In genomic region chr4:128678564-128679217, GRCm38 (mm10) we compare ENCODE assay signal across 10 mouse cellular contexts. TPM values are rescaled to one million over a fixed set of nuclear protein-coding genes. Genes with fewer than 3 reads are reported as not detected.
DNase-seq lines count a peak whose midpoint lies in the region; ATAC-seq and TF ChIP-seq lines count a peak whose summit lies in the region.
"Had no signal": no experiment of that assay in that cellular context is flagged by ENCODE, and none has a peak within 500 bp of the region (broad histone marks: within the 10 kb centered on the region; RNA-seq: fewer than 3 reads in every experiment).

No protein-coding gene starts in this region.

- no peaks in the 10 kb centered on the region for H3K27me3 ChIP-seq in C2C12 (ENCODE audit: control insufficient read depth, insufficient read depth, insufficient read length)
- no peaks in the 10 kb centered on the region for H3K27me3 ChIP-seq in embryonic facial prominence, embryonic 14.5 days (replicated peaks; ENCODE audit: control insufficient read depth, insufficient read depth, low read length)
- H3K27me3 ChIP-seq in hindbrain, postnatal 0 days (ENCODE audit: insufficient read depth, low read length): no peaks in the 10 kb centered on the region
- no peaks in the 10 kb centered on the region for H3K27me3 ChIP-seq in midbrain, embryonic 14.5 days (ENCODE audit: control insufficient read depth, insufficient read depth, low read length)
- no peaks in the 10 kb centered on the region for H3K27me3 ChIP-seq in thymus, adult 2 months (ENCODE audit: control insufficient read depth, insufficient read depth, low read length)

- ATAC-seq in embryonic facial prominence, embryonic 14.5 days (ENCODE audit: low read depth): 0 out of 2 replicates have a peak, but pooled peaks have one; percentile 34
- peak; percentile 74 for ATAC-seq in hindbrain, postnatal 0 days
- ATAC-seq in midbrain, embryonic 14.5 days (ENCODE audit: low FRiP score, low TSS enrichment): peak; percentile 50; the same call in 1 of the 2 replicates
- ATAC-seq: intestine, postnatal 0 days had no signal

- no peak overlapping the region for H3K4me3 ChIP-seq in C2C12 (ENCODE audit: insufficient read depth, poor library complexity, severe bottlenecking)
- H3K4me3 ChIP-seq in embryonic facial prominence, embryonic 14.5 days (ENCODE audit: low read depth, low read length): no peak overlapping the region
- H3K4me3 ChIP-seq in hindbrain, postnatal 0 days (ENCODE audit: low read length): 0 out of 2 replicates have a peak overlapping the region, but pooled peaks have one; percentile 7
- peak overlapping the region; percentile 13; the same call in 1 of the 2 replicates for H3K4me3 ChIP-seq in midbrain, embryonic 14.5 days (replicated peaks; ENCODE audit: low read depth, low read length)
- no peak overlapping the region for H3K4me3 ChIP-seq in thymus, adult 2 months (ENCODE audit: control insufficient read depth, insufficient read depth, low read length)

- 41% methylated on average over 13 of the region's 13 CpGs for WGBS in embryonic facial prominence, embryonic 14.5 days
- WGBS in hindbrain, postnatal 0 days: 27% methylated on average over 13 of the region's 13 CpGs
- 30% methylated on average over 13 of the region's 13 CpGs for WGBS in midbrain, embryonic 14.5 days
- 94% methylated on average over 13 of the region's 13 CpGs for WGBS in thymus, adult 2 months

- H3K4me1 ChIP-seq in embryonic facial prominence, embryonic 14.5 days (ENCODE audit: control insufficient read depth, insufficient read depth, low read length): no peaks in the 10 kb centered on the region
- H3K4me1 ChIP-seq in hindbrain, postnatal 0 days (ENCODE audit: insufficient read depth, low read length): peaks cover 10% of the 10 kb centered on the region
- H3K4me1 ChIP-seq in midbrain, embryonic 14.5 days (ENCODE audit: control insufficient read depth, insufficient read depth, low read length): peaks cover 16% of the 10 kb centered on the region
- no peaks in the 10 kb centered on the region for H3K4me1 ChIP-seq in thymus, adult 2 months (replicated peaks; ENCODE audit: control insufficient read depth, insufficient read depth, low read length)

- TF ChIP-seq POLR2A in thymus, adult 2 months (IDR thresholded peaks at IDR 0.05; ENCODE audit: control insufficient read depth, extremely low read depth, insufficient read depth, low read length, poor library complexity): no peak

- no peak overlapping the region for H3K9ac ChIP-seq in embryonic facial prominence, embryonic 14.5 days (ENCODE audit: low read depth, low read length)
- H3K9ac ChIP-seq in hindbrain, postnatal 0 days (replicated peaks; ENCODE audit: low read length): peak overlapping the region; percentile 19
- H3K9ac ChIP-seq in midbrain, embryonic 14.5 days (replicated peaks; ENCODE audit: low read length): peak overlapping the region; percentile 47

- H3ac ChIP-seq in C2C12 (ENCODE audit: control insufficient read depth, insufficient read length, low read depth): no peak overlapping the region

- H3K36me3 ChIP-seq in C2C12 (ENCODE audit: control insufficient read depth, insufficient read depth): no peaks in the 10 kb centered on the region
- no peaks in the 10 kb centered on the region for H3K36me3 ChIP-seq in embryonic facial prominence, embryonic 14.5 days (ENCODE audit: control insufficient read depth, insufficient read depth, low read length)
- H3K36me3 ChIP-seq in hindbrain, postnatal 0 days (ENCODE audit: insufficient read depth, low read length): no peaks in the 10 kb centered on the region
- H3K36me3 ChIP-seq in midbrain, embryonic 14.5 days (ENCODE audit: control insufficient read depth, insufficient read depth, low read length): no peaks in the 10 kb centered on the region
- H3K36me3 ChIP-seq in thymus, adult 2 months (ENCODE audit: control insufficient read depth, insufficient read depth, low read length): no peaks in the 10 kb centered on the region

- DNase-seq in embryonic facial prominence, embryonic 14.5 days (ENCODE audit: low spot score): no peak
- DNase-seq in hindbrain, postnatal 0 days (ENCODE audit: low spot score): peak; percentile 76
- peak; percentile 83 for DNase-seq in midbrain, embryonic 14.5 days
- DNase-seq in adrenal gland, postnatal 4 days (ENCODE audit: low spot score in 2 of 2): no peak
- DNase-seq in thymus, adult 2 months: no peak
- DNase-seq in gastrocnemius, postnatal 25 days: no peak
- DNase-seq in adrenal gland, postnatal 36 days: no peak
- DNase-seq: heart, adult 18-20 months had no signal

- H3K79me2 ChIP-seq in C2C12 (ENCODE audit: control insufficient read depth, insufficient read depth): no peaks in the 10 kb centered on the region

- no peak for TF ChIP-seq CTCF in C2C12 (IDR thresholded peaks at IDR 0.05; ENCODE audit: control insufficient read depth, insufficient read depth, insufficient read length)
- no peak for TF ChIP-seq CTCF in hindbrain, postnatal 0 days (IDR thresholded peaks at IDR 0.05; ENCODE audit: low read depth)
- TF ChIP-seq CTCF in thymus, adult 2 months (IDR thresholded peaks at IDR 0.05; ENCODE audit: borderline replicate concordance, control insufficient read depth, extremely low read depth, insufficient read depth, low read length, poor library complexity): no peak

- H3K27ac ChIP-seq in embryonic facial prominence, embryonic 14.5 days (replicated peaks; ENCODE audit: low read depth, low read length): no peak overlapping the region
- H3K27ac ChIP-seq in hindbrain, postnatal 0 days: peak overlapping the region; percentile 62
- peak overlapping the region; percentile 82 for H3K27ac ChIP-seq in midbrain, embryonic 14.5 days (replicated peaks; ENCODE audit: low read depth, low read length)
- H3K27ac ChIP-seq in thymus, adult 2 months (ENCODE audit: control insufficient read depth, insufficient read depth, low read length): no peak overlapping the region

- H3K79me3 ChIP-seq in C2C12 (ENCODE audit: low read depth): no peaks in the 10 kb centered on the region

- H3K4me2 ChIP-seq in embryonic facial prominence, embryonic 14.5 days (ENCODE audit: low read depth, low read length): peak overlapping the region; percentile 23; the same call in 1 of the 2 replicates
- peak overlapping the region; percentile 40 for H3K4me2 ChIP-seq in hindbrain, postnatal 0 days (ENCODE audit: low read depth, low read length)
- peak overlapping the region; percentile 52 for H3K4me2 ChIP-seq in midbrain, embryonic 14.5 days (ENCODE audit: low read length)

- no peaks in the 10 kb centered on the region for H3K9me3 ChIP-seq in embryonic facial prominence, embryonic 14.5 days (ENCODE audit: control insufficient read depth, low read length)
- no peaks in the 10 kb centered on the region for H3K9me3 ChIP-seq in hindbrain, postnatal 0 days (ENCODE audit: low read length)
- no peaks in the 10 kb centered on the region for H3K9me3 ChIP-seq in midbrain, embryonic 14.5 days (ENCODE audit: control insufficient read depth, low read length)

TF ChIP-seq in C2C12, 6 proteins besides CTCF, POLR2A, EP300 and RAD21:
- TF ChIP-seq MYOD1 (IDR thresholded peaks at IDR 0.05; ENCODE audit: control insufficient read depth, insufficient read length, low read depth): peak; percentile 10
- TF ChIP-seq MYOG (IDR thresholded peaks at IDR 0.05; ENCODE audit: control insufficient read depth, extremely low read depth, insufficient read length): no peak

RNA-seq across cellular contexts. Expression of gene Phc2, which starts 24.2 kb away (rescaled TPM):
- 205 TPM for polyA plus RNA-seq in C2C12 (2012; fragmentation: generic; extraction: Trizol)
- 51.0 and 55.1 TPM in 2 replicates for polyA plus RNA-seq in embryonic facial prominence, embryonic 14.5 days (2014; fragmentation: Nextera tagmentation; extraction: Ambion mirVana)
- 103 and 125 TPM in 2 replicates for total RNA-seq in hindbrain, postnatal 0 days (2014; rRNA removed)
- 46.1 and 50.7 TPM in 2 replicates for polyA plus RNA-seq in hindbrain, postnatal 0 days (2015; fragmentation: Nextera tagmentation; extraction: Ambion mirVana)
- polyA plus RNA-seq in midbrain, embryonic 14.5 days (2014; fragmentation: Nextera tagmentation; extraction: Ambion mirVana): 48.4 and 54.2 TPM in 2 replicates
- total RNA-seq in adrenal gland, postnatal 4 days (2021): 10 to 100 TPM; 91.8 to 95.1 TPM
- polyA plus RNA-seq in thymus, adult 2 months (2012; rRNA removed): 139 and 149 TPM in 2 replicates
- 10 to 100 TPM; 18.4 to 23.1 TPM for total RNA-seq in gastrocnemius, postnatal 25 days (2021)
- 10 to 100 TPM; 74.8 to 83.2 TPM for total RNA-seq in adrenal gland, postnatal 36 days (2021)

Comparison
In these comparisons a context has a peak if more than half of its experiments do, and no peak if none do; other contexts are left out.
1. H3K4me3 ChIP-seq: peak in hindbrain, postnatal 0 days (single experiment) and midbrain, embryonic 14.5 days (single experiment); none in C2C12 (single experiment), embryonic facial prominence, embryonic 14.5 days (single experiment) and thymus, adult 2 months (single experiment).
2. DNase-seq: peak in hindbrain, postnatal 0 days (single experiment) and midbrain, embryonic 14.5 days (single experiment); none in embryonic facial prominence, embryonic 14.5 days (single experiment), adrenal gland, postnatal 4 days (0 of 2), thymus, adult 2 months (single experiment), gastrocnemius, postnatal 25 days (single experiment) and adrenal gland, postnatal 36 days (0 of 2).
3. H3K27ac ChIP-seq: peak in hindbrain, postnatal 0 days (single experiment) and midbrain, embryonic 14.5 days (single experiment); none in embryonic facial prominence, embryonic 14.5 days (single experiment) and thymus, adult 2 months (single experiment).
4. Peak in every context shown above with its lines, with median percentiles within 50 percentile points of each other: ATAC-seq and H3K4me2 ChIP-seq.